Mouse (Mus musculus) CD8-positive naive resting alpha-beta T cell, adult 2 months (primary cell): ENCODE measurements at regions not wholly inside any gene's neighbourhood (a gene's known extent, or its start where the extent isn't known, plus 50 kb on each side); places are given as distances from the start of the nearest gene placed in this dataset.
A peak's percentile ranks its signal among the peaks of the same experiment; 100 is the strongest.

Source experiments
- DNase-seq, 2 experiments: peaks; one replicate each; pipeline ENCODE4 v3.0.0; 2022; ENCODE audit warnings: low read depth in 2 of 2, low spot score in 2 of 2

DNA sequence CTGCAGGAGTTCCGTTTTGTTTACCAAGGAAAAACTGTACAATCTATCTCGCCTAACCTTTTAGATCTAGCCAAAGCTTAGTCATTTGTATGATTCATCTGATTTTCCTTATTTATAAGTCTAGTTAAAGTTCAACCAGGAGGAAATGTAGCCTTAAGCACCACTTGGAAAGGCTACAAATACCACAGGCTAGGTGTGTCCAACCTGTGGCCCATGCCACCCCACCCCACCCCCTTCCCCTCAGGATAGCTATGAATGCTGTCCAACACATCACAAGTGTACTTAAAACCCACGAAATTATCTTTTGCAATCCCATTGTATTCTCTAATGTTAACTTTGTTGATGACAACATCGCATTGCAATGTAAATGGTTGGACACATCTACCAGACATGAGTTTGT is 102.9 kb upstream of the Klf14 start:
- no peak for DNase-seq

GRCm38 (mm10) chr6:31065419-31065818 is 106.5 kb upstream of the Klf14 start:
- no peak for DNase-seq

DNA sequence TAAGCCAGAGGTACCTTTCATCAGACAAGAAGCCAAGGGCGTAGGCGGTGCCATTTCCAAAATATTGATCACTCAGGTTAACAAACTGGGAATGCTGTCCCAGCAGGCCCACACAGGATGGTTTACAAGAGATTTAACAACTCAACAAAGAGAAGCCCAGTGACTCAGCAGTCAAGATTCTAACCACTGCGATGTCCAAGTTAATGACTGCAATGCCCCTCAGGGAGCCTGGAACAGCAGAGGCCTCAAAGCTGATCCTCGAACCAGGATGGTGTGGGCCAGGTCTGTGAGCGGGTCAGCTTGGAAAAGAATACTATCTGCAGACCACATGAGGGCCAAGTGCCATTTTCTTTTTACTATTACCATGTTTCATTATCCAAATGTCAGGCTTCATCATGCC is 108.0 kb upstream of the Klf14 start:
- no peak for DNase-seq

- DNase-seq: no peak
Observed at GRCm38 (mm10) chr6:31067453-31067852, 108.6 kb upstream of the Klf14 start.

GRCm38 (mm10) chr6:31069243-31069642 is 110.4 kb upstream of the Klf14 start:
- no peak for DNase-seq

DNA sequence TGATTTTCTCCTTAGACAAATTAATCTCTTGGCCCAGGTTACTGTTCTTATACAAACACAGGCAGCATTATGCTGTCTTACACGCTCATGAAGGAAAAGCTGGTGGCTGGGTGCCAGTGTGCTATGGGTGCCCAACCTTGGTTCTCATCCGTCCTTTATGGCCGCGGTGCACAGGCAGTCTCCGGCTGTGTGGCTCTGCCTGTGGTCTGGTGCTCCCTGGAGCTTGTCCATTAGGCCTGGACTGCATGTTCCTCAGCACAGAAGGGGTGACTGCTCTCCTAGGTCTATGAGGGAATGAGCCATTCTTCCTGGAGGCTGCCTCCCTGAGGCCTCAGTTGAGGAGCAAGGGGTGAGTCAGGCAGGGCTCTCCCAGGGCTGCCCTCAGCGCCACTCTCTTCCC is 111.7 kb upstream of the Klf14 start:
- no peak for DNase-seq

DNA sequence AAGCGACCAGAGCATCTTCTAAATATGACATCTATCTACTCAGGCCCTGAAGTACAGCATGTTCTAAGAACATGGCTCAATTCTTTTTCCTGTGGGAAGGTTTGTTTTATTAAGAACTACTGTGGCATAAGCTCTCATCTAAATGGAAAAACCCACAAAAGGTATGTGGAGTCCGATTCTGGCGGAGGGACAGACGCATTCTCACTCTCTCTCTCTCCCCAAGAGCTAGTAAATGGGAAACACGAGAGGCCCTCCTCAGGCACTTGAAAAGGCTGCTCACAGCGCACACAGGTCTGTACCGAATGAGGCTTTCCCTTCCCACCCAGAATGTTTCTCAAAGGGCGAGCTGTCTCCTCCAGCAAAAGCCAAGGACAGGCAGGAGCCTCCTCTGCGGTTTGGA is 112.1 kb upstream of the Klf14 start:
- DNase-seq: no peak

GRCm38 (mm10) chr6:31072072-31072471 is 113.2 kb upstream of the Klf14 start:
- no peak for DNase-seq

DNA sequence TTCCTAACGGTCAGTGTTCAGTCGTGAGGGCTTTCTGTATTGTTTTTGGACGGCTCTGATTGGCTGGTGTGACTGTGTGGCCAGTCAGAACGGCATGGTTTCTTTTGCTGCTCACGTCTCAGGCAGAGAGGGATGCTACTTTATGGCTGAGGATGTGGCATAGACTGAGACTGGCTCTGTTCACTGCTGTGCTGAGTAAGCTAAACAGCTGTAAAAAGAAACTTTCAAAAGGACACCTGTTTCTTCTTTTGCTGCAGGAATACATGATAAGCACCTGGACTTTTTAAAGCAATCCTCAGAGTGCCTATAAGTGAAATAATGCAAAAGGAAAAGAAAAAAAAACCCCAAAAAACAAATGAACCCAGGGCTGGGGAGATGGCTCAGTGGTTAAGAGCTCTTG is 113.7 kb upstream of the Klf14 start:
- no peak for DNase-seq

DNA sequence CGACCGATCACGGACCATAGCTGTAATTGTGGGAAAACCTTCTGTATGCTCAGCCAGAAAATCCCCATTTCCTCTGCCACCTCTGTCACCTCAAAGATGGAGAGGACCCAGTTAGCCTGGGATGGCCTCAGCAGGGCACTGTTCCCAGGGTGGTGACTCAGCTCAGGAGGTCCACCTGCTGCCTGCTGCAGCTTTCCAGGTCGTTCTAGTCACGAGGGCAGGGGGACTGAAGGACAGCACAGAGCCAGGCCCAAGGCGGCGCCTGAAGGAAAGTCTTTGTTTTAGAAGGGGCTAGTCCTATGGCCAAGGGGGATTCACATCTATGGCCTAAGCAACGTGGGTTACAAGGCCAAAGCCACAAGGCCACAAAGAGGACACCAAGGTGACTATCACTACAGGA is 114.5 kb upstream of the Klf14 start:
- no peak for DNase-seq

GRCm38 (mm10) chr6:31074394-31074793 is 115.5 kb upstream of the Klf14 start:
- DNase-seq: no peak

DNA sequence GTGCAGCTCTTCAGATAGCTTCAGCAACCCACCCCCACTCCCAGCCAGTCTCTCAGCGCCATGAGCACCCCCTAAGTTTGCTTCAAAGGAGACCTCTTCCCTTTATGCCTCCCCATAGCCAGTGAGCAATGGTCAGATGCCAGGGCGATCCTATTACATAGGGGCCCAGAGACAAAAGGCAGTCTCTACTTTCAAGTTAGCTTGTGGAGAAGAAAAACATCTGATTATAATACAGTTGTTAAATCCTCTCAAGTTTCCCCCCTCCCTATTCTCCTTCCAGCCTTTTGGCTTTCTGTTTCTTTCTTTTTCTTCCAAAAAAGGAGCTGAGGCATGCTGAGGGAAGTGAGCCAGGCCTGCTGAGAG is 116.3 kb upstream of the Klf14 start:
- no peak for DNase-seq

GRCm38 (mm10) chr6:31075572-31076477 is 116.9 kb upstream of the Klf14 start:
- peak in 1 of 2 experiments; percentile 26 for DNase-seq

DNA sequence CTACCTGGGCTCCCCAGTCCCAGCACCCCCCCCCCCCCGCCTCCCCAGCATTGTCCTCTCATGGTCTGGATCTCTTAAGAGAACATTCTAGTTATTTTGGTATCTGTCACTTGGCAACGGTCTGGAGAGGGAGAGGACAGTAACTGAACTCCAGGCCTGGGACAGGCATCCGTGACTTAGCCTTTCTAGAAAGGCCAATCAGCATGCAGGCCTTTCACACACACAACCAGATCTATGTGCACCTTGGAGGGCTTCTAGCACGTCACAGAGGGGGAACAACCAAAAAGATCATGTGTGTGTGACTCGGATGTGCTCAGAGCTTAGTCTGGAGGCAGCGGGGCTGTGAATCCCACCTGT is 117.6 kb upstream of the Klf14 start:
- DNase-seq: no peak

DNA sequence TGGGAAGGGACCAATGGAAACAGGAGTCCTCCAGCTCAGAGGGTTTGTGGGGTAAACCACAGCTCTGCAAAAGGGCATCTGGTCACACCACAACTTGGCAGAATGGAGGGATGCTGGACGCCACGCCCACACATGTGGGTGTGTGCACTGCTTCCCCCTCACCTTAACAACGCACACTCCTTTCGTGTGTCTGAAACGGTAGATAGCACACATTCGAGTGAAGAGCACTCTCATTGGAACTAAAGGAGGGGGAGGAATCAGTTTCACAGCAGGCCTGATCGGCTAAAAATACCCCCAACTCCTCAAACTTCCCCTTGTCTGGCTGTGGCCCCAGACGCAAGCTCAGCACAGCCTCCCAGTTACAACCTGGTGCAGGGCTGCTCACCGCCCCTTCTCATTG is 118.3 kb upstream of the Klf14 start:
- no peak for DNase-seq

DNA sequence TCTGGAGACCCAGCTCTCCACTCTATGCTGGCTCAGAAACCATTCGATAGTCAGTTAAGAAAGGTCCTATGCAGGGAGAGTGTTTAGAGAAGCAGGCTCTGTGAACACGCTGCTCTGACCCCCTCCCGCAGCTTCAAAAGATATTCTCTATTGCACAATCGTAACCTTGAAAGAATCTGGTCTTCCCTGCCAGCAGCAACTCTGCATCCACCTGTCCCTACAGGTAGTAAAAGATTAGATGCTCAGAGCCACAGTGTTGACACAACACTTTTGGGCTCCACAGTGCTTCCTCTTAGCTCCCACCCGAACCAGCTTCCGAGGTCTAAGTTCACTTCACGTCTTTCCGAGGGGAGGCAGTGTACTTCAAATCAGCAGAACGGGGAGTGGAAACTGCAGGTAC is 118.9 kb upstream of the Klf14 start:
- DNase-seq: no peak

- no peak for DNase-seq
Observed at GRCm38 (mm10) chr6:31078413-31078812, 119.5 kb upstream of the Klf14 start.

- DNase-seq: peak in 1 of 2 experiments; percentile 10
Observed at GRCm38 (mm10) chr6:31079586-31080259, 120.8 kb upstream of the Klf14 start.

GRCm38 (mm10) chr6:31080279-31080678 is 121.4 kb upstream of the Klf14 start:
- DNase-seq: no peak

GRCm38 (mm10) chr6:31080691-31081090 is 121.8 kb upstream of the Klf14 start:
- DNase-seq: no peak

DNA sequence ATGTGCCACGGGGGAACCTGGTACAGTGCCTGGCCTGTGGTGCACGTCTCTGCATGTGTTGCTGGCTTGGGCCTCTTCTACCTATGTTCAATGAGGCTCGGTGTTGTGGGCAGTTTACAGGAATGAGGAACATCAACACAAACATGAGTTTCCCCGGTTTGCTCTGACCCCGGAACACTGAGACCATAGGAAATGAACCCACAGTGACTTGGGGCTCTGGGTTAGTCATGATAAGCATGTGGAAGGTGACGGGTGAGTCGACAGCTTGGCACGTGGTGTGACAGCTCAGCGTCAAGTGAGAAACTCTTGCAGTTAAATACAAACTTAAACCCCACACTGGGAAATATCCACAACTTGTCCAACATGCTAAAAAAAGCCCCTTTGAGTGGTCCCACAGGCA is 122.4 kb upstream of the Klf14 start:
- no peak for DNase-seq

- no peak for DNase-seq
Observed at GRCm38 (mm10) chr6:31081988-31082387, 123.1 kb upstream of the Klf14 start.
